Mouse (Mus musculus): ENCODE results near the gene Sptlc3.

Sptlc3 gene

GRCm38 (mm10) chr2:139637861-139638260 lies 144.1 kb downstream of the Sptlc3 start:
- no peak for DNase-seq (ENCODE audit: low read depth, low spot score)

GRCm38 (mm10) chr2:139641757-139642385 lies 148.2 kb downstream of the Sptlc3 start:
- DNase-seq (ENCODE audit: low read depth, low spot score): no peak

- no peak for DNase-seq (ENCODE audit: low read depth, low spot score)
Observed at GRCm38 (mm10) chr2:139649518-139649917, 155.8 kb downstream of the Sptlc3 start.

- DNase-seq (ENCODE audit: low read depth, low spot score): no peak
Observed at GRCm38 (mm10) chr2:139656750-139657149, 163.0 kb downstream of the Sptlc3 start.

GRCm38 (mm10) chr2:139671838-139672237 lies 178.1 kb downstream of the Sptlc3 start:
- DNase-seq (ENCODE audit: low read depth, low spot score): no peak

- no peak for DNase-seq (ENCODE audit: low read depth, low spot score)
Observed at GRCm38 (mm10) chr2:139672371-139672770, 178.7 kb downstream of the Sptlc3 start.

GRCm38 (mm10) chr2:139677065-139677762 lies 183.5 kb downstream of the Sptlc3 start:
- DNase-seq (ENCODE audit: low read depth, low spot score): peak; percentile 13

- DNase-seq (ENCODE audit: low read depth, low spot score): peak; percentile 3
Observed at GRCm38 (mm10) chr2:139677809-139678274, 184.1 kb downstream of the Sptlc3 start, which contains the start of gene Ism1. Gene Ism1, plus strand, starts transcription at chr2:139678178.

GRCm38 (mm10) chr2:139678275-139679140 lies 184.8 kb downstream of the Sptlc3 start:
- peak; percentile 22 for DNase-seq (ENCODE audit: low read depth, low spot score)

GRCm38 (mm10) chr2:139682540-139682939 lies 188.8 kb downstream of the Sptlc3 start:
- DNase-seq (ENCODE audit: low read depth, low spot score): no peak

Measured in CD4-positive, CD25-positive, alpha-beta regulatory T cell, adult 2 months (primary cell).